Mouse (Mus musculus) embryonic fibroblast, embryonic 13.5 days (primary cell): ENCODE data around the gene Aloxe3. TPM values are rescaled to one million over a fixed set of nuclear protein-coding genes. Genes with fewer than 3 reads are reported as not detected.
A peak's percentile ranks its signal among the peaks of the same experiment; 100 is the strongest.

Experiments used
- H3K27ac ChIP-seq: 2 replicates; pipeline ENCODE4 v1.5.1; 2012; ENCODE audit warnings: low read length, control low read depth, inconsistent platforms; ENCODE audit not compliant: insufficient read depth
- H3K4me1 ChIP-seq: 2 replicates; pipeline ENCODE4 v1.6.1; 2011; ENCODE audit warnings: low read length; ENCODE audit not compliant: control insufficient read depth, insufficient read depth
- H3K4me3 ChIP-seq: 2 replicates; pipeline ENCODE4 v1.5.1; 2011; ENCODE audit warnings: mild to moderate bottlenecking, control low read depth, low read length; ENCODE audit not compliant: insufficient read depth
- CTCF ChIP-seq: IDR thresholded peaks from 2 replicates; pipeline ENCODE4 v1.5.1; 2011; ENCODE audit warnings: mild to moderate bottlenecking, control low read depth, low read length, moderate library complexity, borderline replicate concordance; ENCODE audit not compliant: insufficient read depth
- POLR2A ChIP-seq: IDR thresholded peaks from 2 replicates; pipeline ENCODE4 v1.6.1; 2011; ENCODE audit warnings: low read depth, mild to moderate bottlenecking, control low read depth, low read length, moderate library complexity
- polyA plus RNA-seq: library from polyadenylated mRNA; stranded (reverse); fragments of >200 nt; gene quantifications from 2 replicates; pipeline ENCODE4 v1.2.4, GENCODE M21; 2011; ENCODE audit warnings: low read depth; ENCODE audit not compliant: missing spikeins, insufficient read length

Aloxe3 gene
- polyA plus RNA-seq, 1 experiment: not detected

GRCm38 (mm10) chr11:69133923-69134621 is 8.4 kb downstream of the Aloxe3 start:
- H3K27ac ChIP-seq: no peak overlapping the region
- peak; percentile 28; the same call in 1 of the 2 replicates for TF ChIP-seq CTCF
- 0 out of 2 replicates have a peak, but pooled peaks have one; percentile 12 for TF ChIP-seq POLR2A
- no peaks in the 10 kb centered on the region for H3K4me1 ChIP-seq
- H3K4me3 ChIP-seq: no peak overlapping the region

DNA sequence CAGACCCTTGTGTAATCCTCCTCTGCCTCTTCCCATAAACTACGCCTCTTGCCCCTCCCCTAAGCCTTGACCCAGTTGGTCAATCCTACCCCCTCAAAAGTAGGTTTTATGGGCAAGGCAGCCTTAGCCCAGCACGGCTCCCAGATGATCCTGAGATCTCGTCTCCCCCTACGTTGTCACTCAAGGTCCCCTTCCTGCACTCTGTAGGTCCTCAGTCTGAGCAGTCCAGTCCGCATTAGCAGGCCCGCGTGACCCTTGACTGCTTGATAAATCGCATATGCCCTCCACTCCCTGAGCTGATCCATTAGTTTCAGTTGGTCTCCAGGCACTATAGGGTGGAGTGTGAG is 8.9 kb downstream of the Aloxe3 start:
- no peak for TF ChIP-seq POLR2A
- no peak for TF ChIP-seq CTCF
- Histone ChIP-seq H3K27ac (no peak overlapping the region), H3K4me1 (no peaks in the 10 kb centered on the region), H3K4me3 (no peak overlapping the region)

- Histone ChIP-seq H3K4me3 (no peak overlapping the region), H3K27ac (no peak overlapping the region), H3K4me1 (no peaks in the 10 kb centered on the region)
- no peak for TF ChIP-seq POLR2A
- TF ChIP-seq CTCF: no peak
These were observed 9.7 kb downstream of the Aloxe3 start for GRCm38 (mm10) chr11:69135361-69135760.

- H3K27ac ChIP-seq: no peak overlapping the region
- no peak overlapping the region for H3K4me3 ChIP-seq
- H3K4me1 ChIP-seq: no peaks in the 10 kb centered on the region
- TF ChIP-seq POLR2A (no peak), CTCF (no peak)
These were observed 21.9 kb downstream of the Aloxe3 start for GRCm38 (mm10) chr11:69147546-69147945.

DNA sequence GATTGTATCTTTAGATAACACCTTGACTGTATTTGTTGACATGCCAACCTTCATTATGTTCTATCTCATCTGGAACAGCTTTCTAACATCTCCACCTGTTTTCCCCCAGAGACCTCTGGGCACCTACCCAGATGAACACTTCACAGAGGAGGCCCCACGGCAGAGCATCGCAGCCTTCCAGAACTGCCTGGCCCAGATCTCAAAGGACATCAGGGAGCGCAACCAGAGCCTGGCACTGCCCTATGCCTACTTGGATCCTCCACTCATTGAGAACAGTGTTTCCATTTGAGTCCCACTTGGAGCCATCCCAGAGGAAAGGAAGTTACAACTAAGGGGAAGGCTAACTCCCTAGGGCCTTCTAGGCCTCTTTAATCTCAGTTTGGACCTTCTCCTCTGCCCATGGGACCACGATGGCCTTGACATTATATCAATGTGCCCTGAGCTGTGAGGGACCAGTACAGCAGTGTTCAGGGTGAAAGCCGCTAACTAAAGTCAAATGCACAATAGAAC is 22.8 kb downstream of the Aloxe3 start:
- TF ChIP-seq POLR2A (no peak), CTCF (no peak)
- Histone ChIP-seq H3K4me1 (no peaks in the 10 kb centered on the region), H3K4me3 (no peak overlapping the region), H3K27ac (no peak overlapping the region)

DNA sequence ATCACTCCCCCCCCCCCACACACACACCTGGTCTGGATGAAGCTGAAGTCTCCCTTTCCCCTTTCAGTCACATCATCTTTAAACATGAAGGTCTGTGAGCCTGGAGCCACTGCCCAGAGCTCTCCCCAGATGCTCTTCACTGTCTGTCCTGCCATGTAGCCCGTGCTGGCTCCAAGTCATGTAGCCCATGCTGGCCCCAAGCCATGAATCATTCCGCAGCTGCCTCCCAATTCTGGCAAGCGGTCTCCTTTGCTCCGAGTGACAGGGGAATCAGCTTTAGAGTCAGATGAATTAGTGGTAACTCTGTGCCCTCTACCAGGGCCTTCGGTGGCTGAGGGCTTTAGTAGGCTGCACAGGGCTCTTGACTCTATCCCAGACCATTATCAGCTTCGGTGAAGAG is 24.0 kb downstream of the Aloxe3 start:
- Histone ChIP-seq H3K4me3 (no peak overlapping the region), H3K4me1 (no peaks in the 10 kb centered on the region), H3K27ac (no peak overlapping the region)
- TF ChIP-seq POLR2A: no peak
- TF ChIP-seq CTCF: no peak

GRCm38 (mm10) chr11:69150444-69150843 is 24.7 kb downstream of the Aloxe3 start:
- TF ChIP-seq POLR2A (no peak), CTCF (no peak)
- Histone ChIP-seq H3K27ac (no peak overlapping the region), H3K4me1 (no peaks in the 10 kb centered on the region), H3K4me3 (no peak overlapping the region)

GRCm38 (mm10) chr11:69151004-69151403 is 25.3 kb downstream of the Aloxe3 start:
- TF ChIP-seq POLR2A: no peak
- TF ChIP-seq CTCF: no peak
- no peak overlapping the region for H3K27ac ChIP-seq
- no peak overlapping the region for H3K4me3 ChIP-seq
- no peaks in the 10 kb centered on the region for H3K4me1 ChIP-seq

DNA sequence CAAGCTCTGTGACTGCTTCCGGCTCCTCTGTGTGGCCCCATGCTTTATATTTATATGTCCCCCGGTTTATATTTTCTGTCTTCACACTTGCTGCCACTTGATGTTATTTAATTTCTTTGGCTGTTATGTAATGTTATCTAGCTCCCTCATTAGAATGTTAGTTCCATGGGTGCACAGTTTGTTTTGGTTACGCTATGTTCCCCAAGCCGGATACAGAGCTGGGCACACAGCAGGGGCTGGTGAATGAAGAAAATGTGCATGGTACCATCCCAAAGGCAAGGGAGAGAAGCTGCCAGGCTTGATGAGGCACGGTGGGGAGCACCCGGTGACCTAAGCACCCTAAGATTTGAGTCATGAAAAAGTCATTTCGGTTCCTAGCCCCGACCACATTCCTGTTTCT is 28.1 kb downstream of the Aloxe3 start:
- Histone ChIP-seq H3K4me1 (no peaks in the 10 kb centered on the region), H3K27ac (no peak overlapping the region), H3K4me3 (no peak overlapping the region)
- TF ChIP-seq CTCF (no peak), POLR2A (no peak)

DNA sequence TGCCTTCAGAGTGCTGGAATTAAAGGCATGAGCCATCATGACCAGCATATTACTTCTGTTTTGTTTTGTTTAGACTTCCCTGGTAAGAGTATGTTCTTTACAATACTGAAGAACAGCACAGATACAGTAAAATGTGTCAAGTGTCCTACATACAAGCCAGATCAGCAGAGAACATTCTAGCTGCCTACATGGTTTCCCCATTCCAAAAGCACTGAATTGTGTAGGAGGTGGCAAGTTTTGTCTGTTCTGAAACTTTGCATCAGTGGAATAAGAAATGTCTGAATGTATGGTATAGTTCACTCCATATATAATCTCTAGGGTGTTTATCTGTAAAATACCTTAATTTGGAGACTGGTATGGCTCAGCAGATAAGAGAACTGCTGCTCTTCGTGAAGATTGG is 29.7 kb downstream of the Aloxe3 start:
- H3K27ac ChIP-seq: no peak overlapping the region
- no peaks in the 10 kb centered on the region for H3K4me1 ChIP-seq
- H3K4me3 ChIP-seq: no peak overlapping the region
- TF ChIP-seq CTCF: no peak
- no peak for TF ChIP-seq POLR2A

GRCm38 (mm10) chr11:69156800-69157199 is 31.1 kb downstream of the Aloxe3 start, which contains the start of gene Alox12b:
Alox12b (plus strand) TSS chr11:69156989.
- no peak within 1 kb of the TSS for H3K4me3 ChIP-seq
- H3K4me1 ChIP-seq: no peaks in the 10 kb centered on the region
- TF ChIP-seq POLR2A (no peak), CTCF (no peak)
- no peak within 1 kb of the TSS for H3K27ac ChIP-seq
